Mouse (Mus musculus): ENCODE data around the gene Zfr. TPM values are rescaled to one million over a fixed set of nuclear protein-coding genes. Genes with fewer than 3 reads are reported as not detected.

The Zfr gene
- polyA plus RNA-seq, 2 experiments, result 91.6 to 160 TPM

GRCm38 (mm10) chr15:12218583-12219382, 101.2 kb downstream of the Zfr start:
- Histone ChIP-seq H3K27me3 (ENCODE audit: control insufficient read depth, insufficient read depth, low read length) (no peaks in the 10 kb centered on the region), H3K9ac (ENCODE audit: low read depth, low read length, severe bottlenecking) (no peak overlapping the region), H3K4me3 (replicated peaks; ENCODE audit: low read length) (no peak overlapping the region), H3K4me1 (ENCODE audit: control insufficient read depth, insufficient read depth, low read length) (peaks cover 7% of the 10 kb centered on the region; the same call in 1 of the 2 replicates), H3K4me2 (replicated peaks; ENCODE audit: low read depth, low read length, severe bottlenecking) (no peak overlapping the region), H3K9me3 (ENCODE audit: control insufficient read depth, low read length) (no peaks in the 10 kb centered on the region), H3K36me3 (ENCODE audit: control insufficient read depth, insufficient read depth, low read length) (no peaks in the 10 kb centered on the region), H3K27ac (replicated peaks; ENCODE audit: low read depth, low read length) (no peak overlapping the region)
- no peak for TF ChIP-seq POLR2A (IDR thresholded peaks at IDR 0.05; ENCODE audit: borderline replicate concordance, extremely low read depth, insufficient read depth, insufficient read length)
- DNase-seq (ENCODE audit: low spot score) (no peak), ATAC-seq (ENCODE audit: low FRiP score, low read depth) (no peak)
- 78% methylated on average over 11 of the region's 11 CpGs for WGBS

GRCm38 (mm10) chr15:12221131-12221530, 103.5 kb downstream of the Zfr start:
- H3K9me3 ChIP-seq (ENCODE audit: control insufficient read depth, low read length), result no peaks in the 10 kb centered on the region
- ATAC-seq (ENCODE audit: low FRiP score, low read depth), result no peak
- 89% methylated on average over 13 of the region's 13 CpGs for WGBS
- no peak overlapping the region for H3K4me3 ChIP-seq (replicated peaks; ENCODE audit: low read length)
- H3K27ac ChIP-seq (replicated peaks; ENCODE audit: low read depth, low read length), result no peak overlapping the region
- peaks cover 7% of the 10 kb centered on the region; the same call in 1 of the 2 replicates for H3K4me1 ChIP-seq (ENCODE audit: control insufficient read depth, insufficient read depth, low read length)
- no peak for DNase-seq (ENCODE audit: low spot score)
- H3K27me3 ChIP-seq (ENCODE audit: control insufficient read depth, insufficient read depth, low read length), result no peaks in the 10 kb centered on the region
- no peak for TF ChIP-seq POLR2A (IDR thresholded peaks at IDR 0.05; ENCODE audit: borderline replicate concordance, extremely low read depth, insufficient read depth, insufficient read length)
- no peaks in the 10 kb centered on the region for H3K36me3 ChIP-seq (ENCODE audit: control insufficient read depth, insufficient read depth, low read length)
- no peak overlapping the region for H3K4me2 ChIP-seq (replicated peaks; ENCODE audit: low read depth, low read length, severe bottlenecking)
- no peak overlapping the region for H3K9ac ChIP-seq (ENCODE audit: low read depth, low read length, severe bottlenecking)

GRCm38 (mm10) chr15:12222564-12223302, 105.1 kb downstream of the Zfr start:
- Histone ChIP-seq H3K27ac (replicated peaks; ENCODE audit: low read depth, low read length) (no peak overlapping the region), H3K27me3 (ENCODE audit: control insufficient read depth, insufficient read depth, low read length) (no peaks in the 10 kb centered on the region)

GRCm38 (mm10) chr15:12223393-12223792, 105.8 kb downstream of the Zfr start:
- no peak overlapping the region for H3K27ac ChIP-seq (replicated peaks; ENCODE audit: low read depth, low read length)
- 88% methylated on average over 6 of the region's 6 CpGs for WGBS
- no peak for TF ChIP-seq POLR2A (IDR thresholded peaks at IDR 0.05; ENCODE audit: borderline replicate concordance, extremely low read depth, insufficient read depth, insufficient read length)
- H3K4me1 ChIP-seq (ENCODE audit: control insufficient read depth, insufficient read depth, low read length), result peaks cover 7% of the 10 kb centered on the region; the same call in 1 of the 2 replicates
- H3K4me2 ChIP-seq (replicated peaks; ENCODE audit: low read depth, low read length, severe bottlenecking), result no peak overlapping the region
- DNase-seq (ENCODE audit: low spot score), result no peak
- H3K4me3 ChIP-seq (replicated peaks; ENCODE audit: low read length), result no peak overlapping the region
- H3K27me3 ChIP-seq (ENCODE audit: control insufficient read depth, insufficient read depth, low read length), result no peaks in the 10 kb centered on the region
- H3K9ac ChIP-seq (ENCODE audit: low read depth, low read length, severe bottlenecking), result no peak overlapping the region
- no peak for ATAC-seq (ENCODE audit: low FRiP score, low read depth)
- no peaks in the 10 kb centered on the region for H3K9me3 ChIP-seq (ENCODE audit: control insufficient read depth, low read length)
- H3K36me3 ChIP-seq (ENCODE audit: control insufficient read depth, insufficient read depth, low read length), result no peaks in the 10 kb centered on the region

More at GRCm38 (mm10) chr15:12222564-12223302, 105.1 kb downstream of the Zfr start:
- 43% methylated on average over 8 of the region's 8 CpGs for WGBS
- H3K4me2 ChIP-seq (replicated peaks; ENCODE audit: low read depth, low read length, severe bottlenecking), result no peak overlapping the region
- H3K9ac ChIP-seq (ENCODE audit: low read depth, low read length, severe bottlenecking), result no peak overlapping the region
- TF ChIP-seq POLR2A (IDR thresholded peaks at IDR 0.05; ENCODE audit: borderline replicate concordance, extremely low read depth, insufficient read depth, insufficient read length), result no peak
- ATAC-seq (ENCODE audit: low FRiP score, low read depth) (no peak), DNase-seq (ENCODE audit: low spot score) (no peak)
- H3K4me1 ChIP-seq (ENCODE audit: control insufficient read depth, insufficient read depth, low read length), result peaks cover 7% of the 10 kb centered on the region; the same call in 1 of the 2 replicates
- no peak overlapping the region for H3K4me3 ChIP-seq (replicated peaks; ENCODE audit: low read length)
- H3K36me3 ChIP-seq (ENCODE audit: control insufficient read depth, insufficient read depth, low read length), result no peaks in the 10 kb centered on the region
- H3K9me3 ChIP-seq (ENCODE audit: control insufficient read depth, low read length), result no peaks in the 10 kb centered on the region

- H3K27me3 ChIP-seq (ENCODE audit: control insufficient read depth, insufficient read depth, low read length), result no peaks in the 10 kb centered on the region
- H3K4me2 ChIP-seq (replicated peaks; ENCODE audit: low read depth, low read length, severe bottlenecking), result no peak overlapping the region
- no peak overlapping the region for H3K4me3 ChIP-seq (replicated peaks; ENCODE audit: low read length)
- ATAC-seq (ENCODE audit: low FRiP score, low read depth), result no peak
- no peaks in the 10 kb centered on the region for H3K36me3 ChIP-seq (ENCODE audit: control insufficient read depth, insufficient read depth, low read length)
- no peaks in the 10 kb centered on the region for H3K9me3 ChIP-seq (ENCODE audit: control insufficient read depth, low read length)
- no peak overlapping the region for H3K9ac ChIP-seq (ENCODE audit: low read depth, low read length, severe bottlenecking)
- no peak overlapping the region for H3K27ac ChIP-seq (replicated peaks; ENCODE audit: low read depth, low read length)
- TF ChIP-seq POLR2A (IDR thresholded peaks at IDR 0.05; ENCODE audit: borderline replicate concordance, extremely low read depth, insufficient read depth, insufficient read length), result no peak
- no peak for DNase-seq (ENCODE audit: low spot score)
- 89% methylated on average over 2 of the region's 2 CpGs for WGBS
- peaks cover 7% of the 10 kb centered on the region; the same call in 1 of the 2 replicates for H3K4me1 ChIP-seq (ENCODE audit: control insufficient read depth, insufficient read depth, low read length)
These were observed 106.6 kb downstream of the Zfr start for GRCm38 (mm10) chr15:12224239-12224638.
